Mouse (Mus musculus) liver, postnatal 0 days (tissue): Measurements from ENCODE around the gene Cd63. TPM values are rescaled to one million over a fixed set of nuclear protein-coding genes. Genes with fewer than 3 reads are reported as not detected.

Experiments
- ATAC-seq: fragments of 200-750 bp; cut with Nextera tagmentation; 2 replicates; pipeline ENCODE4 v1.8.0; 2017; ENCODE audit warnings: mild to moderate bottlenecking, moderate library complexity
- DNase-seq: peaks from one replicate; pipeline ENCODE4 v3.0.0-alpha.2; 2016
- H3K27ac ChIP-seq: fragments of 300-500 bp; sonication (generic); 2 replicates; pipeline ENCODE4 v1.5.1; 2014; ENCODE audit warnings: antibody characterized with exemption, moderate library complexity, mild to moderate bottlenecking, low read depth
- H3K27me3 ChIP-seq: fragments of 300-500 bp; sonication (generic); 2 replicates; pipeline ENCODE4 v1.6.1; 2014; ENCODE audit warnings: low read length, control low read depth, mixed read lengths; ENCODE audit not compliant: insufficient read depth
- H3K36me3 ChIP-seq: fragments of 300-500 bp; sonication (generic); replicated peaks from 2 replicates; pipeline ENCODE4 v1.6.1; 2014; ENCODE audit warnings: mild to moderate bottlenecking, control low read depth, low read length, moderate library complexity, mixed read lengths; ENCODE audit not compliant: insufficient read depth
- H3K4me1 ChIP-seq: fragments of 300-500 bp; sonication (generic); 2 replicates; pipeline ENCODE4 v1.6.1; 2014; ENCODE audit warnings: antibody characterized with exemption, mild to moderate bottlenecking, control low read depth; ENCODE audit not compliant: insufficient read depth
- H3K4me2 ChIP-seq: fragments of 300-500 bp; sonication (generic); 2 replicates; pipeline ENCODE4 v1.6.1; 2014; ENCODE audit warnings: low read depth, mild to moderate bottlenecking, low read length, moderate library complexity, mixed read lengths
- H3K4me3 ChIP-seq: fragments of 300-500 bp; sonication (generic); 2 replicates; pipeline ENCODE4 v1.5.1; 2014; ENCODE audit warnings: low read depth, low read length
- H3K9ac ChIP-seq: fragments of 300-500 bp; sonication (generic); replicated peaks from 2 replicates; pipeline ENCODE4 v1.6.1; 2014; ENCODE audit warnings: mild to moderate bottlenecking, moderate library complexity
- H3K9me3 ChIP-seq: fragments of 300-500 bp; sonication (generic); 2 replicates; pipeline ENCODE4 v1.6.1; 2016; ENCODE audit warnings: mild to moderate bottlenecking, control low read depth, low read length, mixed read lengths
- CTCF ChIP-seq: sonication (generic); IDR thresholded peaks from 2 replicates; pipeline ENCODE4 v1.5.1; 2016; ENCODE audit warnings: antibody characterized with exemption, low read depth
- EP300 ChIP-seq: IDR thresholded peaks from 2 replicates; pipeline ENCODE4 v1.6.1; 2016; ENCODE audit warnings: antibody characterized with exemption, low read depth, mild to moderate bottlenecking
- WGBS: fragments of 180-500 bp; shearing (Covaris S2); extraction: QIAGEN DNeasy Blood & Tissue Kit; methylation state at CpG from one replicate; pipeline ENCODE4 v1.1.7; 2014; ENCODE audit not compliant: insufficient replicate concordance; 5-methylcytosine and 5-hydroxymethylcytosine counted together
- polyA plus RNA-seq: library from polyadenylated mRNA; unstranded; fragments of >200 nt; fragmentation: Nextera tagmentation; extraction: Ambion mirVana; gene quantifications from 2 replicates; pipeline ENCODE4 v1.2.1, GENCODE M21; 2015

Cd63 gene
- polyA plus RNA-seq, 1 experiment from 2014 or later: 296 TPM

DNA sequence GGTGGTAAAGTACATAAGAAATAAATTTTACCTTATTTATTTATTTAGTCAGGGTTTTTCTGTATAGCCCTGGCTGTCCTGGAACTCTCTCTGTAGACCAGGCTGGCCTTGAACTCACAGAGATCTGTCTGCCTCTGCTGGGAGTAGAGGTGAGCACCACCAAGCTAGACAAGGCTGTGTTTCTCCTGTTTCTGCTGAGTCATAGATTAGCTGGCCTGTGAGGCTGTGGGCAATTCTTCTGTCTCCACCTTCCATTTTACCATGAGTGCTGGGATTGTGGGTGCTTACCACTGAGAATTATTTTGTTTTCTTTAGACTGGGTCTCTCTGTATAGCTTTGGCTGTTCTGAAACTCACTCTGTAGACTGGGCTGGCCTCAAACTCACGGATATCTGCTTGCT lies 620 bp downstream of the Cd63 start:
- TF ChIP-seq CTCF (no peak), EP300 (no peak)
- no peak overlapping the region for H3K9ac ChIP-seq
- H3K27ac ChIP-seq: no peak overlapping the region
- no peaks in the 10 kb centered on the region for H3K9me3 ChIP-seq
- DNase-seq (no peak), ATAC-seq (no peak)
- H3K4me1 ChIP-seq: no peaks in the 10 kb centered on the region
- peaks cover 11% of the 10 kb centered on the region for H3K27me3 ChIP-seq
- WGBS: 52% methylated on average over 1 of the region's 1 CpGs
- no peaks in the 10 kb centered on the region for H3K36me3 ChIP-seq
- H3K4me3 ChIP-seq: no peak overlapping the region
- no peak overlapping the region for H3K4me2 ChIP-seq

- no peaks in the 10 kb centered on the region for H3K36me3 ChIP-seq
- H3K4me2 ChIP-seq: no peak overlapping the region
- H3K4me1 ChIP-seq: no peaks in the 10 kb centered on the region
- 60% methylated on average over 3 of the region's 3 CpGs for WGBS
- no peak overlapping the region for H3K9ac ChIP-seq
- no peaks in the 10 kb centered on the region for H3K9me3 ChIP-seq
- ATAC-seq (no peak), DNase-seq (no peak)
- no peak for TF ChIP-seq EP300
- no peak for TF ChIP-seq CTCF
- H3K27me3 ChIP-seq: 0 out of 2 replicates have a peak, but pooled peaks cover 3% of the 10 kb centered on the region
- no peak overlapping the region for H3K27ac ChIP-seq
- H3K4me3 ChIP-seq: no peak overlapping the region
These were observed 1.7 kb downstream of the Cd63 start for GRCm38 (mm10) chr10:128902409-128902988.

DNA sequence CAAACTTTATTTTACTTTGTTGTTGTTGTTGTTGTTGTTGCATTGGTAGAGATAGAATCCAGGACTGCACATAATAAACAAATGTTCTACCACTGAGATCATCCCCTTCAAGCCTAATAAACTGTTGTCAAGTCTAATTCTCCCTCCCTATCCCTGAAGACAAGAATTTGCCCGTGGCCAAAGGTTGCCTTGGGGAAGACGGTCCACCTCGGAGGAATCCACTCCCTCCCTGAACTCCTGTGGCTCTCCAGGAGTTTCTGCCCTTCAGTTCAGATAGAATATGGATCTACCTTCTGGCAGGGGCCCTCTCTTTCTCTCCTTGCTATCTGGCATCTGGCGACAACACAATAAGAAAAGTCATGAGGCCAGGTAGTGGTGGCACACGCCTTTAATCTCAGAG lies 4.0 kb downstream of the Cd63 start:
- H3K27ac ChIP-seq: no peak overlapping the region
- no peak overlapping the region for H3K4me2 ChIP-seq
- H3K36me3 ChIP-seq: no peaks in the 10 kb centered on the region
- ATAC-seq: no peak
- H3K4me1 ChIP-seq: 0 out of 2 replicates have a peak, but pooled peaks cover 2% of the 10 kb centered on the region
- TF ChIP-seq CTCF (no peak), EP300 (no peak)
- H3K27me3 ChIP-seq: no peaks in the 10 kb centered on the region; the same call in 1 of the 2 replicates
- no peak for DNase-seq
- H3K4me3 ChIP-seq: no peak overlapping the region
- H3K9ac ChIP-seq: no peak overlapping the region
- WGBS: 83% methylated on average over 5 of the region's 5 CpGs
- H3K9me3 ChIP-seq: no peaks in the 10 kb centered on the region

- peak overlapping the region; percentile 79 for H3K9ac ChIP-seq
- H3K27ac ChIP-seq: peak overlapping the region; percentile 73
- peak overlapping the region; percentile 71 for H3K4me3 ChIP-seq
- H3K4me2 ChIP-seq: peak overlapping the region; percentile 68
- TF ChIP-seq EP300: no peak
- no peak for TF ChIP-seq CTCF
- WGBS: 62% methylated on average over 13 of the region's 13 CpGs
- H3K4me1 ChIP-seq: peaks cover 2% of the 10 kb centered on the region; the same call in 1 of the 2 replicates
- peaks cover 3% of the 10 kb centered on the region for H3K27me3 ChIP-seq
- H3K36me3 ChIP-seq: 0 out of 2 replicates have a peak, but pooled peaks cover 9% of the 10 kb centered on the region
- ATAC-seq: no peak
- H3K9me3 ChIP-seq: no peaks in the 10 kb centered on the region
- no peak for DNase-seq
These were observed 8.1 kb downstream of the Cd63 start for GRCm38 (mm10) chr10:128908778-128909448.

GRCm38 (mm10) chr10:128909567-128910028 lies 8.8 kb downstream of the Cd63 start:
- Histone ChIP-seq H3K4me2 (peak overlapping the region; percentile 68), H3K9ac (peak overlapping the region; percentile 79), H3K4me1 (peaks cover 2% of the 10 kb centered on the region; the same call in 1 of the 2 replicates), H3K27ac (peak overlapping the region; percentile 73), H3K4me3 (peak overlapping the region; percentile 71), H3K9me3 (no peaks in the 10 kb centered on the region), H3K36me3 (0 out of 2 replicates have a peak, but pooled peaks cover 10% of the 10 kb centered on the region), H3K27me3 (peaks cover 3% of the 10 kb centered on the region)
- WGBS: 1% methylated on average over 35 of the region's 41 CpGs
- peak; percentile 83 for ATAC-seq
- DNase-seq: peak; percentile 82
- TF ChIP-seq CTCF (no peak), EP300 (no peak)

GRCm38 (mm10) chr10:128910066-128910841 lies 9.5 kb downstream of the Cd63 start:
- peak; percentile 55 for DNase-seq
- Histone ChIP-seq H3K4me1 (peaks cover 2% of the 10 kb centered on the region; the same call in 1 of the 2 replicates), H3K4me2 (peak overlapping the region; percentile 68), H3K36me3 (0 out of 2 replicates have a peak, but pooled peaks cover 10% of the 10 kb centered on the region), H3K27ac (peak overlapping the region; percentile 73), H3K4me3 (peak overlapping the region; percentile 71), H3K27me3 (peaks cover 3% of the 10 kb centered on the region), H3K9ac (peak overlapping the region; percentile 79), H3K9me3 (no peaks in the 10 kb centered on the region)
- WGBS: 5% methylated on average over 48 of the region's 66 CpGs
- peak; percentile 37 for ATAC-seq
- no peak for TF ChIP-seq EP300
